Mouse (Mus musculus): Measurements from ENCODE around the gene Ergic2. TPM values are rescaled to one million over a fixed set of nuclear protein-coding genes. Genes with fewer than 3 reads are reported as not detected.

Gene Ergic2
- 218 and 246 TPM in 2 replicates for polyA plus RNA-seq (2015; fragmentation: Nextera tagmentation; extraction: Ambion mirVana)

- WGBS: under 1% methylated on average over 61 of the region's 61 CpGs
- H3K27me3 ChIP-seq: no peaks in the 10 kb centered on the region
- H3K27ac ChIP-seq (replicated peaks): peak within 1 kb of the TSS; percentile 94
- peak within 1 kb of the TSS; percentile 95 for H3K4me3 ChIP-seq
- H3K9me3 ChIP-seq: no peaks in the 10 kb centered on the region
- no peaks in the 10 kb centered on the region for H3K36me3 ChIP-seq
- ATAC-seq (ENCODE audit: low read depth): peak; percentile 99
- peaks cover 24% of the 10 kb centered on the region for H3K4me1 ChIP-seq (replicated peaks)
- peak within 1 kb of the TSS; percentile 80 for H3K4me2 ChIP-seq
- peak within 1 kb of the TSS; percentile 97 for H3K9ac ChIP-seq
Measured at GRCm38 (mm10) chr6:148211897-148212680, at the start of gene Ergic2. Gene Ergic2 (minus strand): TSS chr6:148212374.

GRCm38 (mm10) chr6:148260729-148261101 is 48.5 kb upstream of the Ergic2 start:
- Histone ChIP-seq H3K27ac (replicated peaks) (peak overlapping the region; percentile 62; the same call in 1 of the 2 replicates), H3K4me1 (replicated peaks) (peaks cover 11% of the 10 kb centered on the region), H3K4me2 (no peak overlapping the region), H3K36me3 (no peaks in the 10 kb centered on the region), H3K27me3 (no peaks in the 10 kb centered on the region), H3K4me3 (no peak overlapping the region), H3K9me3 (no peaks in the 10 kb centered on the region), H3K9ac (no peak overlapping the region)
- WGBS: 92% methylated on average over 6 of the region's 6 CpGs
- no peak for ATAC-seq (ENCODE audit: low read depth)

- no peaks in the 10 kb centered on the region for H3K9me3 ChIP-seq
- peak overlapping the region; percentile 62 for H3K27ac ChIP-seq (replicated peaks)
- no peaks in the 10 kb centered on the region for H3K27me3 ChIP-seq
- H3K9ac ChIP-seq: no peak overlapping the region
- 43% methylated on average over 4 of the region's 4 CpGs for WGBS
- H3K4me3 ChIP-seq: no peak overlapping the region
- peak; percentile 75 for ATAC-seq (ENCODE audit: low read depth)
- peaks cover 11% of the 10 kb centered on the region for H3K4me1 ChIP-seq (replicated peaks)
- H3K36me3 ChIP-seq: no peaks in the 10 kb centered on the region
- H3K4me2 ChIP-seq: no peak overlapping the region
Measured at GRCm38 (mm10) chr6:148259979-148260728, 48.0 kb upstream of the Ergic2 start.

- H3K27ac ChIP-seq (replicated peaks): no peak overlapping the region
- H3K27me3 ChIP-seq: no peaks in the 10 kb centered on the region
- H3K36me3 ChIP-seq: no peaks in the 10 kb centered on the region
- no peaks in the 10 kb centered on the region for H3K9me3 ChIP-seq
- ATAC-seq (ENCODE audit: low read depth): no peak
- no peak overlapping the region for H3K4me3 ChIP-seq
- peaks cover 11% of the 10 kb centered on the region for H3K4me1 ChIP-seq (replicated peaks)
- no peak overlapping the region for H3K9ac ChIP-seq
- no peak overlapping the region for H3K4me2 ChIP-seq
- 80% methylated on average over 8 of the region's 8 CpGs for WGBS
Measured at GRCm38 (mm10) chr6:148259074-148259473, 46.9 kb upstream of the Ergic2 start.

GRCm38 (mm10) chr6:148257805-148258204 is 45.6 kb upstream of the Ergic2 start:
- Histone ChIP-seq H3K4me1 (replicated peaks) (peaks cover 17% of the 10 kb centered on the region), H3K9ac (no peak overlapping the region), H3K36me3 (no peaks in the 10 kb centered on the region), H3K9me3 (no peaks in the 10 kb centered on the region), H3K4me3 (no peak overlapping the region), H3K4me2 (no peak overlapping the region), H3K27me3 (no peaks in the 10 kb centered on the region), H3K27ac (replicated peaks) (no peak overlapping the region)
- no peak for ATAC-seq (ENCODE audit: low read depth)
- WGBS: 89% methylated on average over 2 of the region's 2 CpGs

GRCm38 (mm10) chr6:148256109-148256508 is 43.9 kb upstream of the Ergic2 start:
- H3K27me3 ChIP-seq: no peaks in the 10 kb centered on the region
- no peak overlapping the region for H3K4me2 ChIP-seq
- H3K4me3 ChIP-seq: no peak overlapping the region
- 90% methylated on average over 3 of the region's 3 CpGs for WGBS
- no peaks in the 10 kb centered on the region for H3K9me3 ChIP-seq
- peaks cover 26% of the 10 kb centered on the region for H3K4me1 ChIP-seq (replicated peaks)
- no peak overlapping the region for H3K27ac ChIP-seq (replicated peaks)
- no peak for ATAC-seq (ENCODE audit: low read depth)
- no peak overlapping the region for H3K9ac ChIP-seq
- H3K36me3 ChIP-seq: no peaks in the 10 kb centered on the region

- Histone ChIP-seq H3K9me3 (no peaks in the 10 kb centered on the region), H3K4me1 (replicated peaks) (peaks cover 21% of the 10 kb centered on the region), H3K27me3 (no peaks in the 10 kb centered on the region), H3K4me3 (no peak overlapping the region), H3K27ac (replicated peaks) (no peak overlapping the region), H3K9ac (no peak overlapping the region), H3K36me3 (no peaks in the 10 kb centered on the region), H3K4me2 (no peak overlapping the region)
- no peak for ATAC-seq (ENCODE audit: low read depth)
- 33% methylated on average over 1 of the region's 1 CpGs for WGBS
Measured at GRCm38 (mm10) chr6:148255395-148256053, 43.4 kb upstream of the Ergic2 start.

GRCm38 (mm10) chr6:148249221-148249620 is 37.0 kb upstream of the Ergic2 start:
- Histone ChIP-seq H3K27ac (replicated peaks) (no peak overlapping the region), H3K9ac (no peak overlapping the region), H3K4me1 (replicated peaks) (peaks cover 18% of the 10 kb centered on the region), H3K36me3 (peaks cover 8% of the 10 kb centered on the region), H3K9me3 (no peaks in the 10 kb centered on the region), H3K4me2 (no peak overlapping the region), H3K4me3 (no peak overlapping the region), H3K27me3 (no peaks in the 10 kb centered on the region)
- 0 out of 2 replicates have a peak, but pooled peaks have one; percentile 9 for ATAC-seq (ENCODE audit: low read depth)
- WGBS: 69% methylated on average over 3 of the region's 3 CpGs

GRCm38 (mm10) chr6:148248625-148249024 is 36.5 kb upstream of the Ergic2 start:
- Histone ChIP-seq H3K27ac (replicated peaks) (no peak overlapping the region), H3K4me2 (no peak overlapping the region), H3K36me3 (peaks cover 11% of the 10 kb centered on the region), H3K9ac (no peak overlapping the region), H3K4me1 (replicated peaks) (peaks cover 18% of the 10 kb centered on the region), H3K9me3 (no peaks in the 10 kb centered on the region), H3K27me3 (no peaks in the 10 kb centered on the region), H3K4me3 (no peak overlapping the region)
- 47% methylated on average over 2 of the region's 2 CpGs for WGBS
- no peak for ATAC-seq (ENCODE audit: low read depth)

- Histone ChIP-seq H3K4me2 (no peak overlapping the region), H3K4me3 (no peak overlapping the region), H3K4me1 (replicated peaks) (0 out of 2 replicates have a peak, but pooled peaks cover 4% of the 10 kb centered on the region), H3K9ac (no peak overlapping the region), H3K36me3 (peaks cover 17% of the 10 kb centered on the region), H3K9me3 (no peaks in the 10 kb centered on the region), H3K27ac (replicated peaks) (no peak overlapping the region), H3K27me3 (no peaks in the 10 kb centered on the region)
- ATAC-seq (ENCODE audit: low read depth): no peak
- 76% methylated on average over 7 of the region's 7 CpGs for WGBS
Measured at GRCm38 (mm10) chr6:148246544-148246943, 34.4 kb upstream of the Ergic2 start.

- Histone ChIP-seq H3K9me3 (no peaks in the 10 kb centered on the region), H3K4me2 (no peak overlapping the region), H3K4me3 (no peak overlapping the region), H3K9ac (no peak overlapping the region), H3K4me1 (replicated peaks) (0 out of 2 replicates have a peak, but pooled peaks cover 4% of the 10 kb centered on the region), H3K27ac (replicated peaks) (no peak overlapping the region), H3K27me3 (no peaks in the 10 kb centered on the region), H3K36me3 (peaks cover 17% of the 10 kb centered on the region)
- ATAC-seq (ENCODE audit: low read depth): no peak
- WGBS: 79% methylated on average over 1 of the region's 1 CpGs
Measured at GRCm38 (mm10) chr6:148244836-148245235, 32.7 kb upstream of the Ergic2 start.

GRCm38 (mm10) chr6:148242304-148242703 is 30.1 kb upstream of the Ergic2 start:
- Histone ChIP-seq H3K4me3 (no peak overlapping the region), H3K4me2 (no peak overlapping the region), H3K9me3 (no peaks in the 10 kb centered on the region), H3K27me3 (no peaks in the 10 kb centered on the region), H3K27ac (replicated peaks) (no peak overlapping the region), H3K9ac (no peak overlapping the region), H3K36me3 (peaks cover 17% of the 10 kb centered on the region), H3K4me1 (replicated peaks) (no peaks in the 10 kb centered on the region)
- WGBS: 62% methylated on average over 3 of the region's 3 CpGs
- no peak for ATAC-seq (ENCODE audit: low read depth)

Data from neural tube, embryonic 13.5 days (tissue).